In the genomic region with DNA sequence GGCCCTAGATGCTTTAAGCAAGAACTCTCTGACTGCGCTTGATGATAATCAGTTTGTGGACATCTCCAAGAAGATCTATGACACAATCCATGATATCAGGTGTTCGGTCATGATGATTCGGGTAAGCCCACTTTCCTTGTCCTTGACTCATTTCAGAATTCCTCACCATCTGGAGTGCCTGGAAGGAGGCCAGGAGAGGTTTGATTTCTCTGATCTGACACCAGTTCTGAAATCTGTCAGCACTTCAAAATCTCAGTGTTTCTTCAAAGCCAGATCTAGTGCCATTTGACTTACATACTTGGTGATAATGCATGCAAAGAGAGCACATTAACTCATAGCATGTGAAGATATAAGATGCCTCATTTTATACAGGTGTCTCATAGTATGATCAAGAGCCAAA, we compare ENCODE assay signal across 28 mouse cellular contexts.
A peak's percentile ranks its signal among the peaks of the same experiment; 100 is the strongest.
DNase-seq lines count a peak whose midpoint lies in the region; ATAC-seq and TF ChIP-seq lines count a peak whose summit lies in the region.
"Had no signal": no experiment of that assay in that cellular context is flagged by ENCODE, and none has a peak within 500 bp of the region (broad histone marks: within the 10 kb centered on the region; RNA-seq: fewer than 3 reads in every experiment).

No protein-coding gene starts in this region.

- no peak for TF ChIP-seq CTCF in hindbrain, postnatal 0 days (IDR thresholded peaks at IDR 0.05; ENCODE audit: low read depth)

- no peak overlapping the region for H3K9ac ChIP-seq in forebrain, embryonic 13.5 days
- no peak overlapping the region for H3K9ac ChIP-seq in forebrain, embryonic 14.5 days (ENCODE audit: low read length)
- no peak overlapping the region for H3K9ac ChIP-seq in hindbrain, postnatal 0 days (replicated peaks; ENCODE audit: low read length)
- H3K9ac ChIP-seq: forebrain, embryonic 12.5 days; hindbrain, embryonic 13.5 days; kidney, embryonic 15.5 days; liver, embryonic 12.5 days; liver, postnatal 0 days; neural tube, embryonic 13.5 days had no signal

- no peaks in the 10 kb centered on the region for H3K9me3 ChIP-seq in forebrain, embryonic 13.5 days (replicated peaks)
- no peaks in the 10 kb centered on the region for H3K9me3 ChIP-seq in forebrain, embryonic 14.5 days (replicated peaks; ENCODE audit: control insufficient read depth, low read length)
- H3K9me3 ChIP-seq in hindbrain, postnatal 0 days (ENCODE audit: low read length), result no peaks in the 10 kb centered on the region
- H3K9me3 ChIP-seq in hindbrain, embryonic 10.5 days, result no peaks in the 10 kb centered on the region
- H3K9me3 ChIP-seq: forebrain, embryonic 12.5 days; kidney, embryonic 15.5 days; liver, embryonic 12.5 days; neural tube, embryonic 13.5 days had no signal

- H3K4me1 ChIP-seq in forebrain, embryonic 13.5 days, result no peaks in the 10 kb centered on the region
- H3K4me1 ChIP-seq in forebrain, embryonic 14.5 days (ENCODE audit: control insufficient read depth, insufficient read depth, low read length), result no peaks in the 10 kb centered on the region
- no peaks in the 10 kb centered on the region for H3K4me1 ChIP-seq in hindbrain, postnatal 0 days (ENCODE audit: insufficient read depth, low read length)
- H3K4me1 ChIP-seq in hindbrain, embryonic 10.5 days (replicated peaks), result no peaks in the 10 kb centered on the region
- H3K4me1 ChIP-seq: forebrain, embryonic 12.5 days; hindbrain, embryonic 13.5 days; kidney, embryonic 15.5 days; liver, embryonic 12.5 days; neural tube, embryonic 13.5 days had no signal

- WGBS in forebrain, embryonic 13.5 days, result 93% methylated on average over 3 of the region's 3 CpGs
- 91% methylated on average over 3 of the region's 3 CpGs for WGBS in forebrain, embryonic 14.5 days
- WGBS in hindbrain, postnatal 0 days, result 84% methylated on average over 3 of the region's 3 CpGs
- 92% methylated on average over 3 of the region's 3 CpGs for WGBS in hindbrain, embryonic 10.5 days

- H3K27ac ChIP-seq in forebrain, embryonic 13.5 days, result no peak overlapping the region
- H3K27ac ChIP-seq in forebrain, embryonic 14.5 days (ENCODE audit: low read depth, low read length), result no peak overlapping the region
- no peak overlapping the region for H3K27ac ChIP-seq in hindbrain, postnatal 0 days
- H3K27ac ChIP-seq in hindbrain, embryonic 10.5 days, result no peak overlapping the region
- H3K27ac ChIP-seq: forebrain, embryonic 12.5 days; hindbrain, embryonic 13.5 days; kidney, embryonic 15.5 days; left cerebral cortex, adult 2 months; liver, embryonic 12.5 days; neural tube, embryonic 13.5 days; stomach, postnatal 0 days had no signal

- ATAC-seq in forebrain, embryonic 13.5 days, result peak; percentile 21; the same call in 1 of the 2 replicates
- ATAC-seq in forebrain, embryonic 14.5 days, result no peak
- no peak for ATAC-seq in hindbrain, postnatal 0 days
- ATAC-seq: intestine, postnatal 0 days; liver, embryonic 12.5 days; liver, postnatal 0 days had no signal

- DNase-seq in cerebellum, adult 18-20 months, result peak; percentile 9 to 10
- no peak for DNase-seq in cerebellum, adult 8-10 months
- DNase-seq in forebrain, embryonic 14.5 days (ENCODE audit: low spot score), result no peak
- peak; percentile 9 for DNase-seq in hindbrain, postnatal 0 days (ENCODE audit: low spot score)
- no peak for DNase-seq in hindbrain, embryonic 10.5 days (ENCODE audit: low spot score)
- DNase-seq in brain, adult 2 months (ENCODE audit: low read depth, low spot score), result peak; percentile 33
- no peak for DNase-seq in retina, postnatal 1 day
- DNase-seq: adrenal gland, adult 8-10 months; gastrocnemius, postnatal 14 days; heart, postnatal 36 days; kidney, postnatal 25 days; liver, postnatal 0 days; lung, postnatal 36 days; thymus, adult 18-20 months; thymus, postnatal 25 days had no signal

- no peak overlapping the region for H3K4me2 ChIP-seq in forebrain, embryonic 13.5 days
- no peak overlapping the region for H3K4me2 ChIP-seq in forebrain, embryonic 14.5 days (ENCODE audit: low read length)
- no peak overlapping the region for H3K4me2 ChIP-seq in hindbrain, postnatal 0 days (ENCODE audit: low read depth, low read length)
- H3K4me2 ChIP-seq: forebrain, embryonic 12.5 days; heart, embryonic 11.5 days; hindbrain, embryonic 13.5 days; kidney, embryonic 15.5 days; liver, embryonic 12.5 days; midbrain, embryonic 11.5 days; neural tube, embryonic 13.5 days had no signal

- H3K36me3 ChIP-seq in forebrain, embryonic 13.5 days (ENCODE audit: poor library complexity, severe bottlenecking), result no peaks in the 10 kb centered on the region
- H3K36me3 ChIP-seq in forebrain, embryonic 14.5 days (ENCODE audit: control insufficient read depth, insufficient read depth, low read length), result no peaks in the 10 kb centered on the region
- H3K36me3 ChIP-seq in hindbrain, postnatal 0 days (ENCODE audit: insufficient read depth, low read length), result no peaks in the 10 kb centered on the region
- no peaks in the 10 kb centered on the region for H3K36me3 ChIP-seq in hindbrain, embryonic 10.5 days
- H3K36me3 ChIP-seq: forebrain, embryonic 12.5 days; hindbrain, embryonic 13.5 days; kidney, embryonic 15.5 days; liver, embryonic 12.5 days; neural tube, embryonic 13.5 days had no signal

- no peaks in the 10 kb centered on the region for H3K27me3 ChIP-seq in forebrain, embryonic 13.5 days
- no peaks in the 10 kb centered on the region for H3K27me3 ChIP-seq in forebrain, embryonic 14.5 days (replicated peaks; ENCODE audit: control insufficient read depth, insufficient read depth, low read length)
- H3K27me3 ChIP-seq in hindbrain, postnatal 0 days (ENCODE audit: insufficient read depth, low read length), result no peaks in the 10 kb centered on the region
- H3K27me3 ChIP-seq in hindbrain, embryonic 10.5 days (ENCODE audit: insufficient read depth, poor library complexity, severe bottlenecking), result no peaks in the 10 kb centered on the region
- H3K27me3 ChIP-seq: CH12.LX; forebrain, embryonic 12.5 days; hindbrain, embryonic 13.5 days; kidney, embryonic 15.5 days; liver, embryonic 12.5 days; neural tube, embryonic 13.5 days had no signal

- no peak overlapping the region for H3K4me3 ChIP-seq in forebrain, embryonic 13.5 days
- no peak overlapping the region for H3K4me3 ChIP-seq in forebrain, embryonic 14.5 days (ENCODE audit: low read depth, low read length)
- H3K4me3 ChIP-seq in hindbrain, postnatal 0 days (ENCODE audit: low read length), result no peak overlapping the region
- no peak overlapping the region for H3K4me3 ChIP-seq in hindbrain, embryonic 10.5 days
- H3K4me3 ChIP-seq: erythroblast, embryonic 14.5 days; forebrain, embryonic 12.5 days; hindbrain, embryonic 13.5 days; kidney, embryonic 15.5 days; left cerebral cortex, adult 2 months; liver, embryonic 12.5 days; neural tube, embryonic 13.5 days had no signal

Comparison
In these comparisons a context has a peak if more than half of its experiments do, and no peak if none do; other contexts are left out.
1. DNase-seq: peak in cerebellum, adult 18-20 months (2 of 2), hindbrain, postnatal 0 days (single experiment) and brain, adult 2 months (single experiment); none in cerebellum, adult 8-10 months (single experiment), forebrain, embryonic 14.5 days (single experiment), hindbrain, embryonic 10.5 days (single experiment) and retina, postnatal 1 day (single experiment).